Mouse (Mus musculus) heart, adult 2 months (tissue): ENCODE results near the gene Pnma1.

Experiments
- CTCF ChIP-seq: fragments of 200-600 bp; IDR thresholded peaks from 2 replicates; pipeline ENCODE4 v1.8.1; 2022; ENCODE audit warnings: antibody characterized with exemption, mild to moderate bottlenecking, moderate library complexity
- POLR2A ChIP-seq: fragments of 200-500 bp; IDR thresholded peaks from 2 replicates; pipeline ENCODE4 v1.6.1; 2011; ENCODE audit warnings: mild to moderate bottlenecking, low read depth, low read length, control low read depth; ENCODE audit not compliant: insufficient read depth

DNA sequence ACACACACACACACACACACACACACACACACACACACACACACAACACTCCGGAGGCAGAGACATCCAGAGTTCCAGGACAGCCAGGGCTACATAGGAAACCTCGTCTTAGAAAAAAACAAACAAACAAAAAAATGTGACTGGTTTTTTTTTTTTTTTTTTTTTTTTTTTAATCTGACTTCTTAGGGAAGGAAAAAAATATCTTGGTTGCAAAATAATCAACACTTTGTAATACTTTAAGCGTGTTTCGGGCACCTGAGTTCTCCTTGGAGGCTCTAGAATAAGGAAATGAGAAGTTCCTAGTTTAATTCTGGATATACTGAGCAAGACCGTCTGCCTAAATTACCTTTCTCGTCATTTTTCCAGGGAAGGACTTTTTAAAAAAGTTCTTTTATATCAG, 34.6 kb downstream of the Pnma1 start:
- no peak for TF ChIP-seq POLR2A
- no peak for TF ChIP-seq CTCF
